Mouse (Mus musculus) heart, postnatal 0 days (tissue): ENCODE results near the gene Ltb4r2. TPM values are rescaled to one million over a fixed set of nuclear protein-coding genes. Genes with fewer than 3 reads are reported as not detected.

ENCODE experiments used
- ATAC-seq: fragments of 200-750 bp; cut with Nextera tagmentation; 2 replicates; pipeline ENCODE4 v1.8.0; 2017; ENCODE audit warnings: low read depth, moderate number of reproducible peaks, moderate library complexity; ENCODE audit not compliant: insufficient read depth
- DNase-seq: peaks from one replicate; pipeline ENCODE4 v3.0.0-alpha.2; 2016; ENCODE audit warnings: low spot score
- H3K27ac ChIP-seq: fragments of 300-500 bp; sonication (generic); 2 replicates; pipeline ENCODE4 v1.5.1; 2014; ENCODE audit warnings: low read depth, mild to moderate bottlenecking
- H3K27me3 ChIP-seq: fragments of 300-500 bp; sonication (generic); 2 replicates; pipeline ENCODE4 v1.6.1; 2014; ENCODE audit warnings: low read length, mixed read lengths; ENCODE audit not compliant: control insufficient read depth, insufficient read depth
- H3K36me3 ChIP-seq: fragments of 300-500 bp; sonication (generic); replicated peaks from 2 replicates; pipeline ENCODE4 v1.6.1; 2014; ENCODE audit warnings: low read length, mixed read lengths; ENCODE audit not compliant: control insufficient read depth, insufficient read depth
- H3K4me1 ChIP-seq: fragments of 300-500 bp; sonication (generic); 2 replicates; pipeline ENCODE4 v1.6.1; 2014; ENCODE audit warnings: antibody characterized with exemption; ENCODE audit not compliant: control insufficient read depth, insufficient read depth
- H3K4me2 ChIP-seq: fragments of 300-500 bp; sonication (generic); 2 replicates; pipeline ENCODE4 v1.6.1; 2014; ENCODE audit warnings: low read depth, mild to moderate bottlenecking, low read length, moderate library complexity
- H3K4me3 ChIP-seq: fragments of 300-500 bp; sonication (generic); 2 replicates; pipeline ENCODE4 v1.5.1; 2014; ENCODE audit warnings: low read depth, low read length
- H3K9ac ChIP-seq: fragments of 300-500 bp; sonication (generic); replicated peaks from 2 replicates; pipeline ENCODE4 v1.6.1; 2014; ENCODE audit warnings: low read depth, low read length, mixed read lengths
- H3K9me3 ChIP-seq: fragments of 300-500 bp; sonication (generic); replicated peaks from 2 replicates; pipeline ENCODE4 v1.6.1; 2016; ENCODE audit warnings: low read length; ENCODE audit not compliant: control insufficient read depth
- CTCF ChIP-seq: IDR thresholded peaks from 2 replicates; pipeline ENCODE4 v1.5.1; 2016; ENCODE audit warnings: antibody characterized with exemption, control low read depth, low read depth
- EP300 ChIP-seq: IDR thresholded peaks from 2 replicates; pipeline ENCODE4 v1.6.1; 2016; ENCODE audit warnings: antibody characterized with exemption, low read depth
- WGBS: fragments of 180-500 bp; shearing (Covaris S2); extraction: QIAGEN DNeasy Blood & Tissue Kit; methylation state at CpG from one replicate; pipeline ENCODE4 v1.1.7; 2014; 5-methylcytosine and 5-hydroxymethylcytosine counted together
- polyA plus RNA-seq: library from polyadenylated mRNA; unstranded; fragments of >200 nt; fragmentation: Nextera tagmentation; extraction: Ambion mirVana; gene quantifications from 2 replicates; pipeline ENCODE4 v1.2.1, GENCODE M21; 2015
- total RNA-seq: library from RNA; depleted of rRNA; stranded (reverse); fragments of >200 nt; gene quantifications from 2 replicates; pipeline ENCODE4 v1.2.3, GENCODE M21; 2014; ENCODE audit warnings: low replicate concordance; rRNA removed

Ltb4r2 gene
- total and polyA plus RNA-seq, 2 experiments from 2014 or later, result 0.22 TPM; not detected in 1

DNA sequence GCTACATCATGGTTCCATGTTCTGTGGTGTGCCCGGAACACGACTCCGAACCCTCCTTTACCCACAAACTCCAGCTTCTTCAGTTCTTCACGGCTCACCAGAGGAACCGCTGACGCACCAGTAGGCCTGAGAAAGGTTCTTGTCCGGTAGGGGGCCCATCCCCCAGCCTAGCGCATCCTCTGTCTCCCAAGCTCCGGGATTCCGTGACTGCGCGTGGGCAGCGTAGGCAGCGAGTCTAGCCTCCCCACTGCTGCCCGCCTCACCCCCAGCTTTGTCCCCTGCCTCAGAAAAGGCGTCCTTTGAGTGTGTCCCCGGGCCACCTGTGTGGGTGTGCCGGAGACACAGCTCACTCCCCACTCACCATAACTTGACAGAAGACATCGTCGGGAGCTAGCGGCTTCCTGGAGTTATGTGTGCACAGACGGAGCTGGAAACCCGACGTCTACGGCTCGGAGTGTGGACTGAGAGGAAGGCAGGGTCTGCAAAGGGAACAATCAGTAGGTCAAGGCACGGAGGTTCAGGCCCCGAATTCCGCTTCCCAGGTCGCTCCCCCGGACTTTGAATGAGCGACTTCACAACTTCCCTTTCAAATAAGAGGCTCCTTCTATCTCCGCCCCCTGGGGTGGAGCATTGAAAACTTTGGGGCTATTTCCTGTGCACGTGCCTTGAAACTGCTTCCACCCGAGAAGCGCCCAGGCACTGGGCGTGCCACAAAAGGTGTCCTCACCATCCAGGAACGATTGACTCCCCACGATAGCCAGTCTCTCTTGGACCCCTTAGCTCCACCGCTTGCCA, 27.2 kb downstream of the Ltb4r2 start, which contains the start of gene Ripk3:
Gene Ripk3 (minus strand): TSS at position 610 of the 795 bp plus-strand sequence.
- Histone ChIP-seq H3K4me2 (peak within 1 kb of the TSS; percentile 77), H3K27me3 (peaks cover 38% of the 10 kb centered on the region), H3K9me3 (no peaks in the 10 kb centered on the region), H3K4me1 (peaks cover 11% of the 10 kb centered on the region; the same call in 1 of the 2 replicates), H3K36me3 (no peaks in the 10 kb centered on the region), H3K27ac (no peak within 1 kb of the TSS), H3K4me3 (peak within 1 kb of the TSS; percentile 53), H3K9ac (peak within 1 kb of the TSS; percentile 37; the same call in 1 of the 2 replicates)
- no peak for TF ChIP-seq EP300
- TF ChIP-seq CTCF, result no peak
- DNase-seq, result no peak
- WGBS, result 5% methylated on average over 40 of the region's 40 CpGs
- ATAC-seq, result no peak

DNA sequence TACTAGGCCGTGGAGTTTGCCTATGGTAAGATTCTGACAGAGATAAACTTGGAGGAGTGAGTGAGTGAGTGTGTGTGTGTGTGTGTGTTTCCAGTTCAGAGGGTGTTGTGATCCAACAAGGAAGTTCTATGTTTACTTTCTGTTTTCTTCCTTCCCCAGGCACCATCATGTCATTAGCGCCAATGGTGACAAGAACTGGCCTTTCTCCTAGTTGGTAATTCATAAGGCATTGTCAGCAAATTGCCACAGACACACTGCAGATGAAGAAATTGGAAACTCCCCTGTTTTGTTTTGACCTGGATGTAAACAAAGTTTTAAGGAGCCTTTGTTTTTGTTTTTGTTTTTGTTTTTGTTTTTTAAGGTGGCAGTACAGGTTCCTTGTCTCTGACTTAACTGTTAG, 32.2 kb downstream of the Ltb4r2 start:
- no peak for DNase-seq
- peaks cover 8% of the 10 kb centered on the region; the same call in 1 of the 2 replicates for H3K4me1 ChIP-seq
- no peak overlapping the region for H3K4me3 ChIP-seq
- 63% methylated on average over 2 of the region's 2 CpGs for WGBS
- no peak for ATAC-seq
- H3K36me3 ChIP-seq, result no peaks in the 10 kb centered on the region
- H3K27ac ChIP-seq, result no peak overlapping the region
- TF ChIP-seq CTCF (no peak), EP300 (no peak)
- H3K4me2 ChIP-seq, result no peak overlapping the region
- H3K9ac ChIP-seq, result no peak overlapping the region
- H3K9me3 ChIP-seq, result no peaks in the 10 kb centered on the region
- peaks cover 9% of the 10 kb centered on the region for H3K27me3 ChIP-seq

- Histone ChIP-seq H3K27ac (no peak overlapping the region), H3K27me3 (peaks cover 5% of the 10 kb centered on the region; the same call in 1 of the 2 replicates), H3K9ac (no peak overlapping the region), H3K36me3 (no peaks in the 10 kb centered on the region), H3K4me2 (no peak overlapping the region), H3K4me3 (no peak overlapping the region), H3K9me3 (no peaks in the 10 kb centered on the region), H3K4me1 (0 out of 2 replicates have a peak, but pooled peaks cover 3% of the 10 kb centered on the region)
- ATAC-seq (no peak), DNase-seq (no peak)
- TF ChIP-seq CTCF (no peak), EP300 (no peak)
- WGBS, result 52% methylated on average over 2 of the region's 2 CpGs
Measured at GRCm38 (mm10) chr14:55793946-55794345, 32.7 kb downstream of the Ltb4r2 start.

DNA sequence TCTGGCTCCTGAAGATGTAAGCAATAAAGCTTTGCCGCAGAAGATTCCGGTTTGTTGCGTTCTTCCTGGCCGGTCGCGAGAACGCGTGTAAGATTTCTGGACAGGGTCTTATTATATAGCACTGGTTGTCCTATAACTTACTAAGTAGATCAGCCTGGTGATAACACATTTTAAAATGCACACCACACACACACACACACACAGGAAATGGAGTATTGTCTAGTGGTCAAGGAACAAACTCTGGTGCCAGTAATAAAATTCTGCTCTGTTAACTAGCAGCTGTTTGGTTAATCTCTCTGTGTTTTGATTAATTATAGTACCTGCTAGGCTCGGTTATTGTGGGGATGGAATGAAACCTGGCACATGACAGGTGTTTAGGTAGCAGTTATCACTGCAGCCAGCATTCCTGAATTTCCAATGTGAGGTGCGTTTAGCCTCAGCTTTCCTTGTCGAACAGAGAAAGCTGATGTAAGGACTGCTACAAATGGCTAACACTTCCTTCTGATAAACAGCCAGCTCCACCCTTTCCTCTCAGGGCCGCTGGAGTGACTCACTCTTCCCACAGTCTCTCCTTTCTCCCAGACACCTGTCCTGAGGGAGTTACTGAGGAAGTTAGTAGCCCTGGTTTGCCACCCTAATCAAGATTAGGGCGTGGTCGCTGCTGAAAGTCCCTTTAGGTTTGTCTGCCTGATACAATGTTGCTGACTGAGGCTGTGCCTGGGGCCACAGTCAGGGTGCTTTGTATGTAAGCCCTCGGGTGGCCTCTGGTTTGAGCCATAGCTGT, 34.3 kb downstream of the Ltb4r2 start:
- TF ChIP-seq CTCF (no peak), EP300 (peak; percentile 64; the same call in 1 of the 2 replicates)
- Histone ChIP-seq H3K9me3 (no peaks in the 10 kb centered on the region), H3K9ac (no peak overlapping the region), H3K4me1 (0 out of 2 replicates have a peak, but pooled peaks cover 2% of the 10 kb centered on the region), H3K36me3 (no peaks in the 10 kb centered on the region), H3K4me3 (no peak overlapping the region), H3K27ac (peak overlapping the region; percentile 65), H3K4me2 (no peak overlapping the region), H3K27me3 (no peaks in the 10 kb centered on the region)
- ATAC-seq (peak; percentile 76), DNase-seq (peak; percentile 76)
- 60% methylated on average over 15 of the region's 15 CpGs for WGBS

Other genes with a start within 250 kb of the Ltb4r2 start
Only the 30 nearest of the 34 such genes appear.
- 212 and 277 TPM in 2 replicates for gene Fitm1, start 185.8 kb upstream of the Ltb4r2 start, total RNA-seq
- gene Fitm1, start 185.8 kb upstream of the Ltb4r2 start, polyA plus RNA-seq, result 181 and 195 TPM in 2 replicates
- 145 and 181 TPM in 2 replicates for gene Psme1, start 183.3 kb upstream of the Ltb4r2 start, total RNA-seq
- gene Psme1, start 183.3 kb upstream of the Ltb4r2 start, polyA plus RNA-seq, result 250 and 254 TPM in 2 replicates
- 36.1 and 37.6 TPM in 2 replicates for gene Emc9, start 176.1 kb upstream of the Ltb4r2 start, total RNA-seq
- gene Emc9, start 176.1 kb upstream of the Ltb4r2 start, polyA plus RNA-seq, result 52.9 and 54.1 TPM in 2 replicates
- gene Psme2, start 170.3 kb upstream of the Ltb4r2 start, total RNA-seq, result 35.3 and 352 TPM in 2 replicates
- gene Psme2, start 170.3 kb upstream of the Ltb4r2 start, polyA plus RNA-seq, result 220 and 234 TPM in 2 replicates
- gene Rnf31, start 169.7 kb upstream of the Ltb4r2 start, total RNA-seq, result 15.0 and 20.1 TPM in 2 replicates
- 10.3 and 13.6 TPM in 2 replicates for gene Rnf31, start 169.7 kb upstream of the Ltb4r2 start, polyA plus RNA-seq
- 31.5 and 44.7 TPM in 2 replicates for gene Irf9, start 157.9 kb upstream of the Ltb4r2 start, total RNA-seq
- gene Irf9, start 157.9 kb upstream of the Ltb4r2 start, polyA plus RNA-seq, result 11.6 and 14.2 TPM in 2 replicates
- gene Rec8, start 143.4 kb upstream of the Ltb4r2 start, total RNA-seq, result 1.5 and 9.1 TPM in 2 replicates
- 1.9 and 2.1 TPM in 2 replicates for gene Rec8, start 143.4 kb upstream of the Ltb4r2 start, polyA plus RNA-seq
- gene Ipo4, start 125.5 kb upstream of the Ltb4r2 start, total RNA-seq, result 34.9 and 49.8 TPM in 2 replicates
- gene Ipo4, start 125.5 kb upstream of the Ltb4r2 start, polyA plus RNA-seq, result 32.0 and 37.6 TPM in 2 replicates
- gene Gm49378, start 123.5 kb upstream of the Ltb4r2 start, total RNA-seq, result 0.15 and 6.9 TPM in 2 replicates
- gene Gm49378, start 123.5 kb upstream of the Ltb4r2 start, polyA plus RNA-seq, result 1.1 and 1.2 TPM in 2 replicates
- gene Tm9sf1, start 117.6 kb upstream of the Ltb4r2 start, total RNA-seq, result 62.8 and 83.3 TPM in 2 replicates
- gene Tm9sf1, start 117.6 kb upstream of the Ltb4r2 start, polyA plus RNA-seq, result 62.7 and 67.4 TPM in 2 replicates
- 0.12 TPM in 1 of 2 replicates, not detected in the other for gene Tssk4, start 111.2 kb upstream of the Ltb4r2 start, total RNA-seq
- 0.25 and 0.31 TPM in 2 replicates for gene Tssk4, start 111.2 kb upstream of the Ltb4r2 start, polyA plus RNA-seq
- gene Mdp1, start 100.9 kb upstream of the Ltb4r2 start, total RNA-seq, result 62.4 and 66.0 TPM in 2 replicates
- 98.6 and 104 TPM in 2 replicates for gene Mdp1, start 100.9 kb upstream of the Ltb4r2 start, polyA plus RNA-seq
- gene Gmpr2, start 89.5 kb upstream of the Ltb4r2 start, total RNA-seq, result 27.4 and 31.8 TPM in 2 replicates
- 27.7 and 29.2 TPM in 2 replicates for gene Gmpr2, start 89.5 kb upstream of the Ltb4r2 start, polyA plus RNA-seq
- gene Nedd8, start 89.3 kb upstream of the Ltb4r2 start, total RNA-seq, result 137 and 141 TPM in 2 replicates
- gene Nedd8, start 89.3 kb upstream of the Ltb4r2 start, polyA plus RNA-seq, result 460 and 483 TPM in 2 replicates
- gene Tinf2, start 79.6 kb upstream of the Ltb4r2 start, total RNA-seq, result 11.9 and 20.2 TPM in 2 replicates
- 15.9 and 17.1 TPM in 2 replicates for gene Tinf2, start 79.6 kb upstream of the Ltb4r2 start, polyA plus RNA-seq
- gene Tgm1, start 47.5 kb upstream of the Ltb4r2 start, total RNA-seq, result 0.85 and 1.3 TPM in 2 replicates
- gene Tgm1, start 47.5 kb upstream of the Ltb4r2 start, polyA plus RNA-seq, result 0.11 and 0.27 TPM in 2 replicates
- 35.6 and 36.8 TPM in 2 replicates for gene Rabggta, start 39.2 kb upstream of the Ltb4r2 start, total RNA-seq
- 20.8 and 21.8 TPM in 2 replicates for gene Rabggta, start 39.2 kb upstream of the Ltb4r2 start, polyA plus RNA-seq
- 51.9 and 58.1 TPM in 2 replicates for gene Dhrs1, start 15.7 kb upstream of the Ltb4r2 start, total RNA-seq
- gene Dhrs1, start 15.7 kb upstream of the Ltb4r2 start, polyA plus RNA-seq, result 62.9 and 65.0 TPM in 2 replicates
- 20.2 and 26.3 TPM in 2 replicates for gene Nop9, start 15.7 kb upstream of the Ltb4r2 start, total RNA-seq
- 13.1 and 14.2 TPM in 2 replicates for gene Nop9, start 15.7 kb upstream of the Ltb4r2 start, polyA plus RNA-seq
- 0.31 and 0.34 TPM in 2 replicates for gene Cideb, start 3.0 kb upstream of the Ltb4r2 start, total RNA-seq
- 2.8 and 3.6 TPM in 2 replicates for gene Cideb, start 3.0 kb upstream of the Ltb4r2 start, polyA plus RNA-seq
- gene Ltb4r1, start 4.5 kb downstream of the Ltb4r2 start, total RNA-seq, result 0.62 TPM in 1 of 2 replicates, not detected in the other
- 0.38 and 0.40 TPM in 2 replicates for gene Ltb4r1, start 4.5 kb downstream of the Ltb4r2 start, polyA plus RNA-seq
- gene Adcy4, start 22.7 kb downstream of the Ltb4r2 start, total RNA-seq, result 16.2 and 17.4 TPM in 2 replicates
- 10.6 TPM in 2 replicates for gene Adcy4, start 22.7 kb downstream of the Ltb4r2 start, polyA plus RNA-seq
- 8.5 and 16.3 TPM in 2 replicates for gene Ripk3, start 27.4 kb downstream of the Ltb4r2 start, total RNA-seq
- gene Ripk3, start 27.4 kb downstream of the Ltb4r2 start, polyA plus RNA-seq, result 9.3 and 9.4 TPM in 2 replicates
- 6.5 and 8.5 TPM in 2 replicates for gene Nfatc4, start 61.7 kb downstream of the Ltb4r2 start, total RNA-seq
- gene Nfatc4, start 61.7 kb downstream of the Ltb4r2 start, polyA plus RNA-seq, result 3.4 and 4.0 TPM in 2 replicates
- gene Nynrin, start 92.6 kb downstream of the Ltb4r2 start, total RNA-seq, result 27.6 and 29.0 TPM in 2 replicates
- 3.9 and 4.7 TPM in 2 replicates for gene Nynrin, start 92.6 kb downstream of the Ltb4r2 start, polyA plus RNA-seq
- 0.73 and 2.5 TPM in 2 replicates for gene Cbln3, start 123.0 kb downstream of the Ltb4r2 start, total RNA-seq
- 0.47 and 0.68 TPM in 2 replicates for gene Cbln3, start 123.0 kb downstream of the Ltb4r2 start, polyA plus RNA-seq
- 17.1 and 19.5 TPM in 2 replicates for gene Khnyn, start 123.5 kb downstream of the Ltb4r2 start, total RNA-seq
- gene Khnyn, start 123.5 kb downstream of the Ltb4r2 start, polyA plus RNA-seq, result 5.0 and 5.3 TPM in 2 replicates
- gene Sdr39u1, start 138.9 kb downstream of the Ltb4r2 start, total RNA-seq, result 89.1 and 138 TPM in 2 replicates
- 79.5 and 88.3 TPM in 2 replicates for gene Sdr39u1, start 138.9 kb downstream of the Ltb4r2 start, polyA plus RNA-seq
- gene Cma1, start 183.2 kb downstream of the Ltb4r2 start, total RNA-seq, result 1.6 and 4.4 TPM in 2 replicates
- gene Cma1, start 183.2 kb downstream of the Ltb4r2 start, polyA plus RNA-seq, result 22.1 and 24.1 TPM in 2 replicates
- not detected in 2 replicates for gene Cma2, start 189.6 kb downstream of the Ltb4r2 start, total RNA-seq
- not detected in 2 replicates for gene Cma2, start 189.6 kb downstream of the Ltb4r2 start, polyA plus RNA-seq